Mouse (Mus musculus) kidney, postnatal 25 days (tissue): ENCODE measurements at regions not wholly inside any gene's neighbourhood (a gene's known extent, or its start where the extent isn't known, plus 50 kb on each side); places are given as distances from the start of the nearest gene placed in this dataset.

Experiments
- DNase-seq, 2 experiments: peaks; one replicate each; pipeline ENCODE4 v3.0.0; 2021; ENCODE audit warnings: mixed read lengths in 2 of 2

DNA sequence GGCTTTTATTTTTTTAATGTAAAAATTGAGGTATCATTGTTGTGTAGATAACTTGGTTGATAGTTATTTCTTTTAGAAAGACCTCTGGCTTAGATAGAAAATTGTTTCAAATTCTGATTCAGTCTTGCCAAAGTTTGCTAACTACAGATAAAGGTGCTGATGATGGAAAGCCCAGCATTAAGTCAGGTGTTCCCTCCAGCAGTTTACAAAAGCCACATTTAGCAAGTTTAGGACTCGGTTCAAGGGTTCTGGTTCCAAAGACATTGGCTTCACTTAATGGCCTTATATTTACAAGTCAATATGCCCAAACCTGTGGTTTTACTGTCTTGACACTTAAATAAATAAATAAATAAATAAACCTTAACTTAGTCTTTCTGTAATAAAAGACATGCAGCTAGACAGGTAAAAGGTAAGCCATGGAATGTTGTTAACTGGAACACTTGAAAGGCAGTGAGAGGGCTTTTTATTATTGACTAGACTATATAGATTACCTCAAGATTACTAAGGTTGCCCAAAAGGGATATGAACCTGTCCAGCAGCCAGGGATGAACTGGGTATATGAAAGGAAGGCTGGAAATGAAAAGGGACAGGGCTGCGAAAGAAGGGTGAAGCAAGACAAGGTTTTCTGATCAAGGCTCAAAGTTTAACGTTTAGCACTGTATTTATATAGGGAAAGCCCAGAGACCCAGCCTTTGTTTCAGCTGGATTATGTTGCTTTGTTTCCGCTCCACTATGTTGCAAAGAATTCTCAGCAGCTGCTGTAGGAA is 1472.9 kb upstream of the Slc10a2 start:
- no peak for DNase-seq

DNA sequence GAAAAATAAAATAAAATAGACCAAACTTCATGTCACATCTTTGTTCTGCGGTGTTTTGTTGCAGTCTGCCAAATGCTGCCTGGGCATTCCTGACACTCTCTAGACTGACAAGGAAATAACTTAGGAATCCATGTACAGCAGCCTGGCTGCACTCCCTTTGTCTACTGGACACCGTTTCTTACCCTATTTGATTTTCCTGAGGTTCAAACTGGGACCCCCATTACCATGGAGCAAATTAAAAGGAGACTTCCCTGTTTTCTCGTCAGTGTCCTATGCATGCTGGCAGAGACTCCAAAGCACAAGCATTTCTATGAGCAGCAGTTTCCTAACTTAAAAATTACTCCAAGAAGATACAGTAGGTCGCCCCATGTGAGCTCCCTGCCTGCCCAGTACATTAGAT is 1470.1 kb upstream of the Slc10a2 start:
- no peak for DNase-seq

DNA sequence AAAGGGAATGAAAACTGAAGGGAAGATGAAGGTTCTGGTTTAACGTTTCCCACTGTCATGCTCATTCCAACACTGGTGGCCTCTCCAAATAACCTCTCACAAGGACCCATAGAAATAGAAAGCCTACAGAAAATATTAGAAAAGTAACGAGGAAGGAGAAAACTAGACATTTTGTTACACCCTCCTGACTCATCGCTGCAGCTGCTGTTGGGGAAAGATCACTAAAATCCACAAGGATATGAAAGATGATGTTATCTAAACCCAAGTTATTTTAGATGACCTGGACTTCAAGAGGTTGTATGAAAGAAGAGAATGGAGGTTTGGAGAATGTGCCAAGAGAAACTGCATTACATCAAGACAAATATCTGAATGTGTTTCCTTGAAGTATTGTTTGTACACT is 1468.3 kb upstream of the Slc10a2 start:
- DNase-seq = no peak

DNA sequence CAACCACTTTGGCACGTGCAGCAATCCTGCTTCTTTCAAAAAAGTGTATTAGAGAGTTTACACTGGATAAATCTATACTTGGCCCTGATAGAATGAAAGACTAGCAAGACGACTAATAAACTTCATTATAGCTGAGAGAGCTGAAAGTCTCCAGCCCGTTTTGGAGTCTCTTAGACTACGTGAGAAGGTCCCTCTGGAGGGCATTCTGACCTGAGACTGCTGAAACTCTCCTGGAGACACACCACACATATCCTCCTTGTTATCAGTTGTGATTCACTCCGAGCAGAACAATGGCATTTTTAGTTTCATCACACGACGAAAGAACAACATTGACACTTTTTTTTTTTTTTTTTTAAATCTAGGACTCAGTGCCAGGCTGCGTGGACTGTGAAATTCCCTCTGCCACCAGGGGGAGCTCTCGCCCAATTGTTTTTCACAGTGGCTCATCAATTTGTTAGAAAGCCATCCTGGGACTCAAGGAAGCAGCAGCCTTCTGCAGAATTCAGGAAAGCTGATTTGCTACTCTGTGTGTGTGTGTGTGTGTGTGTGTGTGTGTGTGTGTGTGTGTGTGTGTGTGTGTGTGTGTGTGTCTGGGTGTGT is 1467.0 kb upstream of the Slc10a2 start:
- peak; percentile 80 to 91 for DNase-seq

DNA sequence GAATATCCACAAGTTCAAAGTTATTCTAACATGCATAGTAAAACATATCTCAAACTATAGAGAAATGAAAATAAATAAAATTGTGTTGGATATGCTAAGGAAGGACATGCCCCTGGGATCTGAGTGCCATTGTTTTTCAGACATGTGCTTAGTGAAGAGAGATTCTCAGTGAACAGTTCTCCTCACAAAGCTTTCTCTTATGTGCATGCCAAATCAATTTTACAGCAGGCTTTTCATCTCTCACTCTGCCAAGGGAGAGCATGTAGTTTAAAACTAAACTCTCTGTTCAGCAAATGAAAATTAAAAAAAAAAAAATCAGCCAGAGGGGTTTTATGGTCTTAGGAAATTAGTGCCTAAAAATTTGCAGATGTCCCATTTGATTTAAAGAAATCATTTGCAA is 1445.8 kb upstream of the Slc10a2 start:
- no peak for DNase-seq

DNA sequence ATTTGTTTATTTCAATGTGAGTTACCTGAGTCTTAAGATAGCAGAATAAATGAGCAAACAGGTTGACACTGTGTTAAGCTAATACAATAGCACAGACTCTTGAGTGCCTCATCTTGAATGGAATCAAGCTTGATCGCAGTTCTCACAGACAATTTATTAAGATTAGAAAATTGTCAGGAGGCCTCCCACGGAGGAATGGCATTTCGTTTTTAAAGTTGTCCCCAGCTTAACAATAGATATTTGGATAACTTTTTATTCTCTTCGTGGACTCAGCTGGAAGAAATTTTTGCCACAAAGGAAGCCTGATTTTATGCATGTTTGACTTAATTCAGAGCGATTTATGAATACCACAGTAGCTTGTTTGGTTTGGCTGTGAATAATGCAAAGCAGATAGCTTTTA is 1422.0 kb upstream of the Slc10a2 start:
- DNase-seq = no peak

DNA sequence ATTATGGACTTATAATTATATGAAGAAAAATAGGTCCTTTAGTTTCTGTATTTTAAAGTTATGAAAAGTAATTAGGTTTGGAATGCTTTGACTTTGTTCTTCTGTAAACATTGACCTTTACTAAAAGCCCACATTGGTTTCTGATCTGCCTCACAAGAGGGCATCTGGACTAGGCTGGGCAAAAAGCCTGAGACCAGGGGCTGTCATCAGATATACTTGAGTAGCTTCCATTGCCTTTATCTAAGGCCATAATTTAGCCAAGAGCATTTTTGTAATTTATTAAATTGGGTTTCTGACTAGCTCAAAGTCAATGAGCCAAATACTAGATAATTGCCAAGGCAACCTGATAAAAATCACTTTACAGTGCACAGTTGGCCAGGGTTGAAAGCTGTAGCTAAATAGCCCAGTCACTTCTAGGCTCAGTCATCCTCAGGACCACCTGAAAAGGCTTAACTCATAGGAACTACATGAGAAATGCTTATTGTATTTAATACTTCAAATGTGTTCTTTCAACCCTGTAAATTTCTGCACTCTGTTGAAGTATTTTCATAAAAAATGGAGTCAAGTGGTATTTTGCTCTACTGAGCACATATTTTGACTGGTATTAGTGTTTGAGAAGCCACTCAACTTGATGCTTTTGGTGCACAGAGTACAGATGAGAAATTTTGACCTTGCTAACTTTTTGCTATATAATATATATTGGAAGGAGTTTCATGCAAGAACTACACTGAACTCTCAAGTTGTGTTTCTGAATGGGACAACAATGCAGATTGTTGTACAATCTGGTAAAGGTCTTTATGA is 1410.9 kb upstream of the Slc10a2 start:
- no peak for DNase-seq

DNA sequence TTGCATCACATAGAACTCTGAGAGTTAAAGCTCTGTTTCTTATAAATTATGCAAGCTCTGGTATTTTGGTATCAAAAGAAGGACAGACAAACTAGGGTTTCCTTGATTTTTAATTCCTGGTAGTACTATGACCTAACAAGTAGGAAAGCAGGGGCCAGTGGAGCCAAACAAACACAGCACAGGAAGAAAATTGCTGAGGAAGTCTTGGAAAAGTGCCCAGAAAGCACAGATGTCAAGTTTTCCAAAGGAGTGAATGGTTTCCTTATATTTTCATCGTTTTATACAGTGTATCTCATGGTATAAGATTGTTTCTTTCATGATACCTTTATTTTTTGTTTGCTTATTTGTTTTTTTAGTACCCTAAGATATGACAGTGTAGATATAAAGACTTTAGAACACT is 1387.3 kb upstream of the Slc10a2 start:
- DNase-seq = peak in 1 of 2 experiments; percentile 4

DNA sequence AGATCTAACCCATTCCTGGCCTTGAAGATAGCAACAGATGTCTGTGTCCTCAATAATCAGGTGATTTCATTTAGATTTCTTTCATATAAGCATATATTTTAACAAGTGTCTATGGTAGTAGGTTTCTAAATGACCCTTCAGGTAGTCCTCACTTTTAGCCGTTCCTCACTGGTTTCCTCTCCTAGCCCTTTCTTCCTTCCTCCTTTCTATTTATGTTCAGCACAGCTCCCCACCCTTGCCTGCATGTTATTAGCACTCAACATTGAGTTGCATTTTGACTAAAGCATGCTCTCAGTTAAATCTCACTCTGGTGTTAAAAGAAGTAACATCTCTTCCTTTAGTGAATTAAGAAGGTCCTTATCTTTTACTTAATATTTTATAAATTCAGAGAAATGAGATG is 1376.8 kb upstream of the Slc10a2 start:
- no peak for DNase-seq

DNA sequence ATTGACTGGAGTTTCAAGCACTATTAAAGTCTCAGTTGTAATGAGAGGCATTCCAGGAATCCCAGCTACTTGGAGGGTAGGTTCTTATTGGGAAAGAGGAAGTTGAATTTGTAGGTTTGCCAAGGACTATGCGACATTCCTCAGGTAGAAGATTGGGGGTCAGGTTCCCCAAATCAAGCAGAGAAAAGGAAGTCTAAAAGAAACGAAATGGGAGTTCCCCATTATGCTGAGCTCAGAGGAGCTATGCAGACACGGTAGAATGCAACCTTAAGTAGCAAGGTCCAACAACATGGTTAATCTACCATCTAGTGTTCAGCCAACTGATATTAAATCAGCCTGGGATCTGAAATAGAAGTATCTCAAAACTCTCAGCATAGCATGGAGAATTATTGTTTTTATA is 1365.9 kb upstream of the Slc10a2 start:
- no peak for DNase-seq

DNA sequence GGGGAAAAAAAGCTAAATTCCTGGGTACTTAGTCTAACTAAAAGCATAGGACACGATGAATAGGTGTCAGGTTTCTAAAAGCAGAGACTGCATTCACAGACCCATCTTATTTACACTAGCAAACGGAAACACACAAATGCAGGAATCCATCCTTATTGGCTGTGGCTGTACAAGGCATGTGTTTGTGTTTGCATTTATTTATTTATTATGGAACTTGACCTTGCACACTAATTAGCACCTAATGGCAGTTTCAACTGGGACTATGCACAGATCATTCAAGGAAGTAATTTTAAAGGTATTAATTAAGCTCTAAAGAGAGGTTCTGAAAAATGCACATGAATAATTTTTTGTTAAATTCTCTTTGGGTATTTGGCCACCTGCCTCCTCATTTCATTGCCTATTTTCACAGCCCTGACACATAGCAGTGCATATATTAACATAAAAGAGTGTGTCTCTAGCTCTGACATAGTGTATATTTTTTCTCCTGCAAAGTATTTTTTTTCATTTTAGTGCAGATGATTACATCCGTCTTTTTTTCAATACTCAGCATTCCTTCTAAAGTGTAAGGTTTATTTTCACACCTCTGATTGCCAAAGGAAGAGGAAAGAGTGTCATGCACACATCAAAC is 1351.5 kb upstream of the Slc10a2 start:
- DNase-seq = no peak

DNA sequence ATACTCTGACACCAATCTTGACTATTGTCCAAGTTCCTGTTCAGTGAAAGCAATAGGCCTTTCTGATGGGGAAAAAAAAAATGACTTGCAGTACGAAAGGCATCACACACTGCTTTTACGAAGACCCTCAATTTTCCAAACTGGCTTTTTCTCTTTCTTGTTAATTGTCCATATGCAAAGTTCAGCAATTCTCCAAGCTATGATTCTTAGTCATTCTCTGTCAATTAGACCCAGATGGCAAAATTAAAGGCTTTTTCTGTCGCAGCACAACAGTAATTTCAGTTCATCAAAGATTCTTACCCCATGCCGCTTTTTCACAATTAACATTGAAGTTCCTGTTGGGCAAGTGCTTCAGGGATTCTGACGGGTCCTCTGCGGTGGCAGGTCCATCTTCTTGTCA is 1343.2 kb upstream of the Slc10a2 start:
- DNase-seq = no peak

DNA sequence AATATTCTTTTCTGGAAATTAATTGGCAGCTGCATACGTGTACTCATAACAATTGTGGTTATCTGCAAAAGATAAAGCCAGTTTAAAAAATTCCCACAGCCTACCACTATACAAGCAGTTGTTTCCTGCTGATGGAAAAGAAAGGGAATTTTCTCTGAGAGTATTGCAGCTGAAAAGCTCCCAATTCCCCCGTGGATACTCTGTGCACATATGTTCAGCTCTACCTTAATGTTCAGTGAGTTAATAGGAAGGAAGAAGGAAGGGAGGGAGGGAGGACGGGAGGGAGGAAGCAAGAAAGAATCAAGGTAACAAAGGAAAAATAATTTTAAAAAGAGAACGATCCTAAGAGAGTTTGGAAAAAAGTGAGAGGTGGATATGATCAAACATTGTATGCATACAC is 1333.9 kb upstream of the Slc10a2 start:
- no peak for DNase-seq
